Mouse (Mus musculus) B cell, adult 2 months (primary cell): ENCODE measurements at regions not wholly inside any gene's neighbourhood (a gene's known extent, or its start where the extent isn't known, plus 50 kb on each side); places are given as distances from the start of the nearest gene placed in this dataset.
A peak's percentile ranks its signal among the peaks of the same experiment; 100 is the strongest.

Experiments
- DNase-seq, 2 experiments: peaks; one replicate each; pipeline ENCODE4 v3.0.0; 2022

- DNase-seq: no peak
Measured at GRCm38 (mm10) chr1:193618250-193618649, 248.2 kb upstream of the Camk1g start.

- no peak for DNase-seq
Measured at GRCm38 (mm10) chr1:193610471-193610870, 240.4 kb upstream of the Camk1g start.

- DNase-seq: no peak
Measured at GRCm38 (mm10) chr1:193599895-193600294, 229.8 kb upstream of the Camk1g start.

- DNase-seq: peak in 1 of 2 experiments; percentile 2
Measured at GRCm38 (mm10) chr1:193599163-193599562, 229.1 kb upstream of the Camk1g start.

- no peak for DNase-seq
Measured at GRCm38 (mm10) chr1:193590301-193590829, 220.3 kb upstream of the Camk1g start.

- DNase-seq: peak; percentile 6 to 21
Measured at GRCm38 (mm10) chr1:193588477-193589464, 218.7 kb upstream of the Camk1g start.

- DNase-seq: no peak
Measured at GRCm38 (mm10) chr1:193587317-193587716, 217.2 kb upstream of the Camk1g start.

GRCm38 (mm10) chr1:193586896-193587295 lies 216.8 kb upstream of the Camk1g start:
- no peak for DNase-seq

- DNase-seq: no peak
Measured at GRCm38 (mm10) chr1:193583791-193584190, 213.7 kb upstream of the Camk1g start.

- DNase-seq: no peak
Measured at GRCm38 (mm10) chr1:193580393-193580792, 210.3 kb upstream of the Camk1g start.

GRCm38 (mm10) chr1:193579671-193580070 lies 209.6 kb upstream of the Camk1g start:
- no peak for DNase-seq

GRCm38 (mm10) chr1:193578661-193579175 lies 208.6 kb upstream of the Camk1g start:
- DNase-seq: no peak

GRCm38 (mm10) chr1:193577821-193578220 lies 207.7 kb upstream of the Camk1g start:
- no peak for DNase-seq

GRCm38 (mm10) chr1:193575986-193576713 lies 206.1 kb upstream of the Camk1g start:
- DNase-seq: peak; percentile 19 to 21

GRCm38 (mm10) chr1:193572827-193573226 lies 202.7 kb upstream of the Camk1g start:
- no peak for DNase-seq

GRCm38 (mm10) chr1:193572411-193572810 lies 202.3 kb upstream of the Camk1g start:
- no peak for DNase-seq

- no peak for DNase-seq
Measured at GRCm38 (mm10) chr1:193571088-193571487, 201.0 kb upstream of the Camk1g start.

GRCm38 (mm10) chr1:193568586-193569174 lies 198.6 kb upstream of the Camk1g start:
- DNase-seq: no peak

- DNase-seq: no peak
Measured at GRCm38 (mm10) chr1:193567217-193567616, 197.1 kb upstream of the Camk1g start.

GRCm38 (mm10) chr1:193564225-193564624 lies 194.1 kb upstream of the Camk1g start:
- no peak for DNase-seq

GRCm38 (mm10) chr1:193562242-193562641 lies 192.1 kb upstream of the Camk1g start:
- DNase-seq: no peak

GRCm38 (mm10) chr1:193558122-193558521 lies 188.0 kb upstream of the Camk1g start:
- DNase-seq: no peak

GRCm38 (mm10) chr1:193554731-193555130 lies 184.6 kb upstream of the Camk1g start:
- no peak for DNase-seq
